Mouse (Mus musculus) CH12.LX (cell line): ENCODE measurements around the gene Tulp1. TPM values are rescaled to one million over a fixed set of nuclear protein-coding genes. Genes with fewer than 3 reads are reported as not detected.

Experiments
- DNase-seq: peaks from one replicate; pipeline ENCODE4 v3.0.0-alpha.2; 2013; ENCODE audit errors: extremely low read depth
- H3K27ac ChIP-seq: 2 replicates; pipeline ENCODE4 v1.5.1; 2012; ENCODE audit warnings: low read depth, mild to moderate bottlenecking, control low read depth, moderate library complexity; ENCODE audit not compliant: insufficient read depth
- H3K27me3 ChIP-seq: replicated peaks from 2 replicates; pipeline ENCODE3; 2012; ENCODE audit warnings: inconsistent platforms
- H3K36me3 ChIP-seq, 2 experiments: replicated peaks in 1 of 2; 2 replicates each; pipeline versions ENCODE3 to v1.6.1; 2012; ENCODE audit warnings: inconsistent platforms in 1 of 2, low read length in 1 of 2, mild to moderate bottlenecking in 1 of 2, mixed read lengths in 1 of 2, moderate library complexity in 1 of 2; ENCODE audit not compliant: control insufficient read depth in 1 of 2, insufficient read depth in 1 of 2
- H3K4me1 ChIP-seq, 2 experiments: 2 replicates each; pipeline ENCODE4 v1.6.1; 2012; ENCODE audit warnings: inconsistent platforms in 1 of 2, moderate library complexity in 1 of 2; ENCODE audit not compliant: insufficient read depth in 2 of 2, control insufficient read depth in 1 of 2
- H3K4me2 ChIP-seq: 2 replicates; pipeline ENCODE4 v1.6.1; 2012; ENCODE audit warnings: low read depth, mild to moderate bottlenecking, control low read depth; ENCODE audit not compliant: poor library complexity, insufficient read depth, severe bottlenecking
- H3K4me3 ChIP-seq, 3 experiments: fragments of 150-350 bp in 1 of 3; sonication (generic) in 1 of 3; replicated peaks in 1 of 3; 2 replicates each; pipeline versions ENCODE3 to v1.5.1; 2011 to 2012; ENCODE audit warnings: low read depth in 2 of 3, low read length in 2 of 3, mild to moderate bottlenecking in 2 of 3, moderate library complexity in 2 of 3, control low read depth in 1 of 3, improper control_type of control experiment in 1 of 3, inconsistent platforms in 1 of 3, mixed read lengths in 1 of 3; ENCODE audit not compliant: poor library complexity in 1 of 3
- H3K79me2 ChIP-seq: replicated peaks from 2 replicates; pipeline ENCODE4 v1.6.1; 2012; ENCODE audit warnings: mild to moderate bottlenecking, moderate library complexity; ENCODE audit not compliant: control insufficient read depth, poor library complexity, insufficient read depth, severe bottlenecking; ENCODE audit errors: extremely low read depth
- H3K9ac ChIP-seq: 2 replicates; pipeline ENCODE4 v1.6.1; 2012; ENCODE audit warnings: low read depth, mild to moderate bottlenecking, control low read depth, moderate library complexity; ENCODE audit not compliant: insufficient read depth
- H3K9me3 ChIP-seq: replicated peaks from 2 replicates; pipeline ENCODE3; 2012; ENCODE audit warnings: low read length, inconsistent platforms, mixed read lengths
- CHD1 ChIP-seq: IDR thresholded peaks from 2 replicates; pipeline ENCODE4 v1.6.1; 2012; ENCODE audit warnings: low read depth, low read length, improper control_type of control experiment, inconsistent platforms
- E2F4 ChIP-seq: IDR thresholded peaks from 2 replicates; pipeline ENCODE4 v1.6.1; 2011; ENCODE audit warnings: low read depth, low read length, improper control_type of control experiment; ENCODE audit not compliant: insufficient replicate concordance
- ELF1 ChIP-seq: IDR thresholded peaks from 2 replicates; pipeline ENCODE4 v1.6.1; 2014; ENCODE audit warnings: low read depth, mild to moderate bottlenecking, inconsistent platforms, low read length, improper control_type of control experiment
- ETS1 ChIP-seq: conservative IDR thresholded peaks from 2 replicates; pipeline ENCODE4 v1.6.1; 2012; ENCODE audit warnings: low read depth, mild to moderate bottlenecking, inconsistent platforms, low read length, improper control_type of control experiment, moderate library complexity
- GABPA ChIP-seq: IDR thresholded peaks from 2 replicates; pipeline ENCODE4 v1.6.1; 2012; ENCODE audit warnings: low read depth, low read length, improper control_type of control experiment, inconsistent platforms; ENCODE audit not compliant: insufficient replicate concordance
- HCFC1 ChIP-seq: IDR thresholded peaks from 2 replicates; pipeline ENCODE4 v1.6.1; 2012; ENCODE audit warnings: low read depth, mild to moderate bottlenecking, inconsistent platforms, low read length, improper control_type of control experiment
- IRF4 ChIP-seq: IDR thresholded peaks from 2 replicates; pipeline ENCODE4 v1.6.1; 2014; ENCODE audit warnings: low read depth, mild to moderate bottlenecking, inconsistent platforms, low read length, improper control_type of control experiment
- JUN ChIP-seq: IDR thresholded peaks from 2 replicates; pipeline ENCODE4 v1.6.1; 2011; ENCODE audit warnings: low read depth, mild to moderate bottlenecking, low read length, improper control_type of control experiment, moderate library complexity; ENCODE audit not compliant: insufficient read depth
- JUND ChIP-seq: conservative IDR thresholded peaks from 2 replicates; pipeline ENCODE4 v1.6.1; 2011; ENCODE audit warnings: low read depth, low read length, improper control_type of control experiment
- KAT2A ChIP-seq: IDR thresholded peaks from 2 replicates; pipeline ENCODE4 v1.6.1; 2012; ENCODE audit warnings: low read length, improper control_type of control experiment, inconsistent platforms; ENCODE audit not compliant: insufficient replicate concordance
- MAFK ChIP-seq: IDR thresholded peaks from 2 replicates; pipeline ENCODE4 v1.6.1; 2011; ENCODE audit warnings: low read length, improper control_type of control experiment; ENCODE audit not compliant: insufficient replicate concordance
- MAX ChIP-seq: IDR thresholded peaks from 2 replicates; pipeline ENCODE4 v1.6.1; 2011; ENCODE audit warnings: low read length, improper control_type of control experiment
- MEF2A ChIP-seq: IDR thresholded peaks from 2 replicates; pipeline ENCODE4 v1.6.1; 2014; ENCODE audit warnings: low read depth, mild to moderate bottlenecking, inconsistent platforms, low read length, improper control_type of control experiment, borderline replicate concordance
- MXI1 ChIP-seq: IDR thresholded peaks from 2 replicates; pipeline ENCODE4 v1.6.1; 2011; ENCODE audit warnings: mild to moderate bottlenecking, low read depth, low read length, improper control_type of control experiment
- NELFE ChIP-seq: IDR thresholded peaks from 2 replicates; pipeline ENCODE4 v1.6.1; 2011; ENCODE audit warnings: low read depth, low read length, improper control_type of control experiment
- NRF1 ChIP-seq: IDR thresholded peaks from 2 replicates; pipeline ENCODE4 v1.6.1; 2014; ENCODE audit warnings: low read depth, mild to moderate bottlenecking, inconsistent platforms, low read length, improper control_type of control experiment, moderate library complexity
- PAX5 ChIP-seq: IDR thresholded peaks from 2 replicates; pipeline ENCODE4 v1.6.1; 2012; ENCODE audit warnings: low read length, inconsistent platforms, mixed read lengths
- POLR2A ChIP-seq: IDR thresholded peaks from 2 replicates; pipeline ENCODE4 v1.6.1; 2011; ENCODE audit warnings: low read depth, mild to moderate bottlenecking, improper control_type of control experiment, low read length
- RAD21 ChIP-seq: IDR thresholded peaks from 2 replicates; pipeline ENCODE4 v1.6.1; 2011; ENCODE audit warnings: low read depth, mild to moderate bottlenecking, low read length, improper control_type of control experiment, moderate library complexity
- RCOR1 ChIP-seq: conservative IDR thresholded peaks from 2 replicates; pipeline ENCODE4 v1.6.1; 2012; ENCODE audit warnings: low read depth, mild to moderate bottlenecking, inconsistent platforms, low read length, improper control_type of control experiment
- SIN3A ChIP-seq: IDR thresholded peaks from 2 replicates; pipeline ENCODE4 v1.6.1; 2012; ENCODE audit warnings: low read length, improper control_type of control experiment, inconsistent platforms
- UBTF ChIP-seq: IDR thresholded peaks from 2 replicates; pipeline ENCODE4 v1.6.1; 2012; ENCODE audit warnings: low read depth, mild to moderate bottlenecking, inconsistent platforms, low read length, improper control_type of control experiment, moderate library complexity
- USF1 ChIP-seq: IDR thresholded peaks from 2 replicates; pipeline ENCODE4 v1.6.1; 2014; ENCODE audit warnings: low read depth, mild to moderate bottlenecking, inconsistent platforms, low read length, improper control_type of control experiment
- ZC3H11A ChIP-seq: IDR thresholded peaks from 2 replicates; pipeline ENCODE4 v1.6.1; 2012; ENCODE audit warnings: low read depth, mild to moderate bottlenecking, inconsistent platforms, low read length, improper control_type of control experiment
- ZKSCAN1 ChIP-seq: IDR thresholded peaks from 2 replicates; pipeline ENCODE4 v1.6.1; 2012; ENCODE audit warnings: low read depth, inconsistent platforms, low read length, improper control_type of control experiment, borderline replicate concordance
- ZMIZ1 ChIP-seq: IDR thresholded peaks from 2 replicates; pipeline ENCODE4 v1.6.1; 2012; ENCODE audit warnings: low read depth, mild to moderate bottlenecking, inconsistent platforms, low read length, improper control_type of control experiment
- ZNF384 ChIP-seq: IDR thresholded peaks from 2 replicates; pipeline ENCODE4 v1.6.1; 2012; ENCODE audit warnings: low read depth, low read length, improper control_type of control experiment, inconsistent platforms
- dilution Hi-C: fragments of 300-500 bp; cut with MboI; formaldehyde crosslinking; loops from 2 replicates; pipeline ENCODE4 v1.14.3; 2020; ENCODE audit warnings: low sequenced_read_pairs; ENCODE audit not compliant: extremely low pct_unique_long_range_greater_than_20kb, extremely low pct_ligation_motif_present
- in situ Hi-C: fragments of 300-500 bp; cut with MboI; formaldehyde crosslinking; loops from 3 replicates; pipeline ENCODE4 v1.14.3; 2019; ENCODE audit warnings: low sequenced_read_pairs, low pct_ligation_motif_present, low pct_unique_long_range_greater_than_20kb, mixed read lengths
- polyA plus RNA-seq: library from polyadenylated mRNA; unstranded; fragments of >175 nt; gene quantifications from 2 replicates; pipeline ENCODE4 v1.2.1, GENCODE M21; 2012; ENCODE audit warnings: low read depth; ENCODE audit not compliant: insufficient read length
- total RNA-seq, 2 experiments: library from RNA; depleted of rRNA; stranded (reverse); fragments of 300-350 nt in 1 of 2; fragments of >200 nt in 1 of 2; gene quantifications; 2 replicates each; pipeline ENCODE4 v1.2.3; 2012 to 2014

Tulp1 gene
- total and polyA plus RNA-seq, 3 experiments: not detected

DNA sequence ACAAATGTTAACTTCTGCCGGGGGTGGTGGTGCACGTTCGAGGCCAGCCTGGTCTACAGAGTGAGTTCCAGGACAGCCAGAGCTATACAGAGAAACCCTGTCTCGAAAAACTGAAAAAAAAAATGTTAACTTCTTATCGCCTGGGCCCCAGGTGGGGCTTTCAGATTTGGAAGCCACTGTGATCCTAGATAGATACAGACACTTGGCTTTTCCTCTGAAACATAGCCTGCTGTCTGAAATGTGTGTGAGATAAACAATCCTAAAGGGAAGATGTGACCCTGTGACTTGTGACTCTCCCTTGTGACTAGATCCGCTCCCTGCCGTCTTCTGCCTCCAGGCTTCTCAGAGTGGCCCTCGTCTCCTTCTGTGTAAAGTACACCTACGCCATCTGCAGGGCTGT lies 47.3 kb downstream of the Tulp1 start:
- peaks cover 2 to 30% of the 10 kb centered on the region in 2 experiments; a peak in 2 of 4 replicates for H3K4me1 ChIP-seq
- no peak overlapping the region for H3K9ac ChIP-seq
- 0 out of 2 replicates have a peak, but pooled peaks cover 2% of the 10 kb centered on the region for H3K79me2 ChIP-seq
- no peaks in the 10 kb centered on the region for H3K27me3 ChIP-seq
- no peak overlapping the region for H3K4me2 ChIP-seq
- DNase-seq: no peak
- H3K27ac ChIP-seq: no peak overlapping the region
- dilution Hi-C loops: no loop called here
- in situ Hi-C loops: loop anchor here (25.0 kb wide), 1 partner anchor 230 kb away; the partner anchor contains the start of gene Tcp11
- peaks cover 53 to 72% of the 10 kb centered on the region in 2 experiments for H3K36me3 ChIP-seq
- no peaks in the 10 kb centered on the region for H3K9me3 ChIP-seq
- H3K4me3 ChIP-seq: no peak overlapping the region
- TF ChIP-seq ZC3H11A (no peak), JUN (no peak), USF1 (no peak), IRF4 (no peak), SIN3A (no peak), ZKSCAN1 (no peak), KAT2A (no peak), MEF2A (no peak), PAX5 (no peak), CHD1 (no peak), POLR2A (no peak), MXI1 (no peak), RCOR1 (no peak), NELFE (no peak), HCFC1 (no peak), MAX (no peak)

DNA sequence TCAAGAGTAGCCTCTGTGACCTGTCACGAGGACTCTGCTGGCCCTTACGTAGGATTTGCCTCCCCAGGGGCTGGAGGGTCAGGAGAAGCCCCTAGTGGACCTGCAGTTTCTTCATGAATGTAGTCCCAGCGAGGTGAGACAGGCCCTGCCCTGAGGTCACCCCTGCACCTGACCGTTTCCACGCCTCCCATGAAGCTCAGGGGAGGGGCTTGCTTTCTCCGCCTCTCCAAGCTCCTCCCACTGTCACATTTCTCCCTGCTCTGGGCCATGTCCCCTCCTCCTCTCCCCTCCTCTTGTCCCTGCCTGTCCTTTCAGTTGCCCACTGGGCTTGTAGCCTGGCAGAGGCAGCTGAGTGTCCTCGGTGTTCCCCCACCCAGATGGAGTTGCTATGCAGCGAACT lies 47.9 kb downstream of the Tulp1 start:
- dilution Hi-C loops (no loop called here), in situ Hi-C loops (loop anchor here (25.0 kb wide), 1 partner anchor 230 kb away; the partner anchor contains the start of gene Tcp11)
- H3K9ac ChIP-seq: no peak overlapping the region
- H3K4me1 ChIP-seq: peaks cover 2 to 35% of the 10 kb centered on the region in 2 experiments; a peak in 2 of 4 replicates
- no peak overlapping the region for H3K27ac ChIP-seq
- TF ChIP-seq SIN3A (no peak), E2F4 (no peak), NELFE (no peak), HCFC1 (no peak), GABPA (no peak), PAX5 (no peak), ELF1 (no peak), ZMIZ1 (no peak), RAD21 (no peak), ZNF384 (no peak), ETS1 (no peak), POLR2A (no peak), ZC3H11A (no peak), IRF4 (no peak), NRF1 (no peak), JUND (no peak), MAFK (no peak), MXI1 (no peak), UBTF (no peak)
- TF ChIP-seq, all 38 proteins: peak for 0
- no peak for DNase-seq
- H3K27me3 ChIP-seq: no peaks in the 10 kb centered on the region
- H3K4me3 ChIP-seq: no peak overlapping the region
- no peak overlapping the region for H3K4me2 ChIP-seq
- no peaks in the 10 kb centered on the region for H3K9me3 ChIP-seq
- H3K36me3 ChIP-seq: peaks cover 47 to 66% of the 10 kb centered on the region in 2 experiments
- H3K79me2 ChIP-seq: 0 out of 2 replicates have a peak, but pooled peaks cover 2% of the 10 kb centered on the region
